Mouse (Mus musculus): Measurements from ENCODE around the gene Gm7030. TPM values are rescaled to one million over a fixed set of nuclear protein-coding genes. Genes with fewer than 3 reads are reported as not detected.
"Not testable (repeated sequence)": the region's sequence is repeated elsewhere in the genome, so short reads cannot be mapped to it uniquely, and the experiment has no call there.

The Gm7030 gene
- total RNA-seq (2021) = not detected in 2 replicates
- long read RNA-seq, experiment 1 = 0 reads
- long read RNA-seq, experiment 2 = 0 reads

DNA sequence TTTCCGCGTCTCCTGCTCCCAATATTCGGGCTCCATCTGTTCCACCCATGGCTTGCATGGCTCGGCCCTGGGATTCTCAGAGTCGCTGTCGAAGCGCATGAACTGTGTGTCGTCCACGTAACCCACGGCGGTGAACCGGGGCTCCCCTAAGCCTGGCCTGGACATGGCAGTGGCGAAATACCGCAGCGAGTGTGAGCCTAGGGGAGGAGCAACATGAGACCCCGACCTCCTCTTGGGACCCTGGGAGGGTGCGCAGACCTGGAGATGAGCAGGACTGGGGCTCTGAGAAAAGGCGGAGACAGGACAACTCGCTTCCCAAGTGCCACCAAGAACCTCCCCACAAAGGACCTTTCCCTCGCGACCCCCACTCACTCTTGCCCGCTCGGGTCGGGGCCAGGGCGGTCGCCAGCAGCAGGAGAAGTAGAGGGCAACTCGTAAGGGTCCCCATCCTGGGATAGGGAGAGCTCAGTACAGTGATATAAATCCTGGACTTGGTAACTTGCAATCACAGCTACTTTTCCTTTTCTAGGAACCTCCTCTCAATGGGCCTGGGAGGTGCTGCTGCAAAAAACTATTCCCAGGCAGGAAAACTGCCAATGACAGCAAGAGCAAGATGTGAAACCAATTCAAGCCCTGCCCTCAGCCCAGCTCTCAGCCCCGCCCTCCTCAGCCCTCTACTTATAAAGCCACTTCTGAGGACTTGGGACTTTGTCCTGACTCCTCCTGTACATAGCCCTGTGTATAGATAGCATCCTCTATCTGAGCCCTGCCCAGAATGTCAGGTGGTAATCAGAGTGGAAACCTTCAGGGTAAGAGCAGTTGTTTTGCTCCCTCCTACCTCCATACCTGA is at the start of gene Gm7030:
Gm7030 (minus strand) TSS at position 458 of the 850 bp plus-strand sequence.
- DNase-seq = not testable (repeated sequence)

DNA sequence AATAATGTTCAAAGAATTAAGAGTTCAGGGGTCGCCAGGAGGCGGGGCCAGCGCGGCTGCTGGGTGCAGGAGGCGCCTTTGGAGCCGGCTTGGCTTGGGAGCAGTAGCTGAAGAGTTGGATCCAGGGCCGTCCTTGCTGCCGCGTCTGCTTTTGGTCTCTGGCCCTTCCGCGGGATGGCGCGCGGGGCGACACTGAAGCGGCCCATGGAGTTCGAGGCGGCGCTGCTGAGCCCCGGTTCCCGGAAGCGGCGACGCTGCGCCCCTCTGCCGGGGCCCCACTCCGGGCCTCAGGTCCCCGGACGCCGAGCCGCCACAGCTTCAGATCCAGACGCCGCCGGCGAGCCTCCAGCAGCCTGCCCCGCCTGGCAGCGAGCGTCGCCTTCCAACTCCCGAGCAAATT is 49.7 kb upstream of the Gm7030 start:
- DNase-seq = peak; percentile 30

DNA sequence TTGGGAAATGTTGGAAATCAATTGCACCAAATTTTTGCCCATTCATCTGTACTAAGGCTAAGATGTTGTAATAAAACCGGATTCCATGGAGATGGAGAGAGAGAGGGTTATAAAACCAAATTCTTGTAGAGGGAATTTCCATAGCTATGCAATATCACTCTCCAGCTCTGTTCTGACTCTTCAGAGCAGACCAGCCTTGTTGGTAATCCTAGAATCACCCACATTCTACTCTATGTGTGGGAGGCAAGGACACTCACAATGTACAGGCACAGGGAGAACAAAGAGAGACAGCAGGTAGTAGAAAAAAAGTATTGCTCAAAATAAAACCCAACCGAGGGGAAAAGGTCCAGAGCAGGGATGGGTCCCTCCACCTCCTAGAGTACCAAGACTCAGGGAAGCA is 46.9 kb upstream of the Gm7030 start:
- not testable (repeated sequence) for DNase-seq

DNA sequence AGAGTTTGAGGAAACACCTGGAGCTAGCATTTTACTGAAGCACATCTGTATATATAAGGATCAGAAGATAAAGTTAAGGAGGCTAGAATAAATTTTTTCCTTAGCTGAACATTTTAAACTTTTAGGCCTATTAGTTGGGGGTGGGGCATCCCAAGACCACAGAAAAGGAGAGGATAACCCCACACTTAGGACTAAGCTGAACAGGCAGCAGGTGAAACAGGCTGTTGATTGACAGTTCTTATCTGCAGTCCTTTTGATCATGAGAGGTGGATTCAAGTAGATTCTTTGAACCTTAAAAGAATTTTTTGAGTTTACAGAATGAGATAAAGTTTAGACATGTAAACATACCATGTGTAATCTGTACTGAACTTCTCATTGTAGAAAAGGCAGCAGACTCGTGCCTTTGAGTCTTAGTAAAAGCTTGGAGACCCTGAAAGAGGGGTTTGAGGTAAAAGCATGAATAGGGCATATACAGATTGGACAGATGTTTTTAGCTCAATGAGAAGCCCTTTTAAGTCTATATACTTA is 41.1 kb upstream of the Gm7030 start:
- no peak for DNase-seq

DNA sequence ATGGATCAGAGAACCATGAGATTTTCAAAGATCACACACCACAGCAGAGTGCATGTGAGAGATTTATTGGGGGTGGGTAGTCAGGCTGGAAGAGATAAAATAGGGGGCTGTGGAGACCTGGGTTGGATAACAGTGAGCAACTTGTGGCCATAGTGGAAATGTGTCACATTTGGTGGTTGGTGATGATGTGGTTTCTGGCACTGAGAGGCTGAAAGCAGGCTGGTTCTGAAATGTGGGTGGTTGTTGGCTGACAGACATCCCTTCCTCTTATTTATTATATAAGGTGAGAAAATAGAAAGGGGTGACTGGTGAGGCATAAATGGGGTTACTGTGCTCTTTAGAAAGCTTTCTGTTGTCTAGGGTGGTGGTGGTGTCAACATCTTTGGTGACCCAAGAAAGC is 40.5 kb upstream of the Gm7030 start:
- no peak for DNase-seq

DNA sequence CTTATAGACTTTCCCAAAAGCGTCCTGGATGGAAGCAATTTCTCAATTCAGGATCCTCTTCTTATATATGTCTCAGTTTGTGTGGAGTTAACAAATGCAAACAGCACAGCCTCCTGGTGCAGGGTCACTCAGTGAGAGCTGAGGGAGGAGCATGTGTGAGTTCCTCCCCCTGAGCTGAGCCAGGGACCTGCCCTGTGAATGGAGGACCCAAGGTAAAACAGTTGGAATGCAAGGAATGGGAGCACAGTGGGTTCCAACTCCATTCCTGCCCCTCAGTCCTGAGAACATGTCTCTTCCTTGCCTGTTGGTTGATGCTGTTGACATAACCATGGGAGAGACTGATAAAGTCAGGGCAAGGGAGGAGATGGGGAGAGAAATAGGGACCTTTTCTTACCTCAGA is 39.9 kb upstream of the Gm7030 start:
- DNase-seq = not testable (repeated sequence)

DNA sequence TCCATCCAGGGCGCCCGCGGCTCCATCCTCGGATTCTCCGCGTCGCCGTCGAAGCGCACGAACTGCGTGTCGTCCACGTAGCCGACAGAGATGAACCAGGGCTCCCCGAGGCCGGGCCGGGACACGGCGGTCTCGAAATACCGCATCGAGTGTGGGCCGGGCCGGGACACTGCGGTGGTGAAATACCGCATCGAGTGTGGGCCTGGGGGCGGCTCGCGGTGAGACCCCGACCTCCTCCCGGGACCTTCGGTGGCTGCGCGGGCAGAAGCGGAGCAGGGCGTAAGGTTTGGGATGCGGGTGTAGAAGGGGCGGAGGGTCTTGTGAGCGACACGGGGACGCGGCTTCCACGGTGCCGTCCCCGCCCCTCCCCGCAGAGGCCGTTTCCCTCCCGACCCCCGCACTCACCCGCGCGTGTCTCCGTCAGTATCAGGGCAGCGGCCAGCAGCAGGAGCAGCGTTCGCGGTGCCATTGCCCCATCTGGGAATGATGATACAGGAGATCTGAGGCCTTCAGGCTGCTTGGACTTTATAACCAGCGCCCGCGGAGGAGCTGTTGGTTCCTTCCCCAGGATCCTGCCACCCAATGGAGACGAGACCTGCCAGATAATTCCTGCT is 38.9 kb upstream of the Gm7030 start, which contains the start of gene Gm8909:
Gm8909 (minus strand) TSS at position 499 of the 614 bp plus-strand sequence.
- peak; percentile 31 for DNase-seq

DNA sequence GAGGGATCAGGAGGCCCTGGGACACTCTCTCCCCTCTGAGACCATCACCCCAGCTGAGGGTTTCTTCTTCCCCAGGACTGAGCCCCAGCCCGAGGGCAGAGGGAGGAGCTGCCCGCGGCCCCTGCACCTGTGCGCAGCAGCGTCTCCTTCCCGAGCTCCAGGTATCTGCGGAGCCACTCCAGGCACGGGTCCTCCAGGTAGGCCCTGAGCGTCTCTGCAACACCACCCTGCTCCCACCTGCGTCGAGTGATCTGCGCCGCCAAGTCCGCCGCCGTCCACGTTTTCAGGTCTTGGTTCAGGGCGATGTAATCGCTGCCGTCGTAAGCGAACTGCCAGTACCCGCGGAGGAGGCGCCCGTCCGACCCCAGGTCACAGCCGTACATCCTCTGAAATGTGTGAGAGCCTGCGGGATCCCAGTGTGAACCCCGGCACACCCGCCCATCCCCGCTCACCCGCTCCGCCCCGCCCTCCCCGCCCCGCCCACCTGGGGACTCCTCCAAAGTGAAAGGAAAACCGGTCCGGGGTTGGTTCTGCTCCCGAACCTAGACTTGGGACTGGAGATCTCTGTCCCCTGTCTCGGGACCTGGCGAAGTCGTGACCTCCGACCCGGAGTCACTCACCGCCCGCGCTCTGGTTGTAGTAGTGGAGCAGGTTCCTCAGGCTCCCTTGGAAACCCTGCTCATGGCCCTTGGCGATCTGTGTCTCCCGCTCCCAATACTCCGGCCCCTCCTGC is 38.2 kb upstream of the Gm7030 start:
- peak; percentile 14 for DNase-seq

DNA sequence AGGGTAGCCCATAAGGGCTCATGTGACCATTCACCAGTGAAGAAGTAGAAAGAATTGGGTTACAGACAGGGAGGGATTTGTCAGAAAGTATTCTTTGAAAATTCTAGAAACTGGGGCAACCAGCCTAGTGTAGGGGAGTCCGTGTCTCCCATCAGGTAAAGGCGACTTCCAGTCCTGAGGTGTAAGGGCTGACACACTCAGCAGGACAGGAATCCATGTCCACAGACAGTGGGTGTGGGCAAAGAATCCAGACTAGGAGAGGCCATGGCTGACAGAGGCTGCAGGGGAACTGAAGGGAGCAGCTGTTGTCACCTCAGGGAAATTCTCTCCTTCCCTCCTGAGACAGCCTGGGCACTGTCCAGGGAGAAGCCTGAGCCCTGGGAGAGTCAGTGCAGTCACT is 37.7 kb upstream of the Gm7030 start:
- DNase-seq = not testable (repeated sequence)

DNA sequence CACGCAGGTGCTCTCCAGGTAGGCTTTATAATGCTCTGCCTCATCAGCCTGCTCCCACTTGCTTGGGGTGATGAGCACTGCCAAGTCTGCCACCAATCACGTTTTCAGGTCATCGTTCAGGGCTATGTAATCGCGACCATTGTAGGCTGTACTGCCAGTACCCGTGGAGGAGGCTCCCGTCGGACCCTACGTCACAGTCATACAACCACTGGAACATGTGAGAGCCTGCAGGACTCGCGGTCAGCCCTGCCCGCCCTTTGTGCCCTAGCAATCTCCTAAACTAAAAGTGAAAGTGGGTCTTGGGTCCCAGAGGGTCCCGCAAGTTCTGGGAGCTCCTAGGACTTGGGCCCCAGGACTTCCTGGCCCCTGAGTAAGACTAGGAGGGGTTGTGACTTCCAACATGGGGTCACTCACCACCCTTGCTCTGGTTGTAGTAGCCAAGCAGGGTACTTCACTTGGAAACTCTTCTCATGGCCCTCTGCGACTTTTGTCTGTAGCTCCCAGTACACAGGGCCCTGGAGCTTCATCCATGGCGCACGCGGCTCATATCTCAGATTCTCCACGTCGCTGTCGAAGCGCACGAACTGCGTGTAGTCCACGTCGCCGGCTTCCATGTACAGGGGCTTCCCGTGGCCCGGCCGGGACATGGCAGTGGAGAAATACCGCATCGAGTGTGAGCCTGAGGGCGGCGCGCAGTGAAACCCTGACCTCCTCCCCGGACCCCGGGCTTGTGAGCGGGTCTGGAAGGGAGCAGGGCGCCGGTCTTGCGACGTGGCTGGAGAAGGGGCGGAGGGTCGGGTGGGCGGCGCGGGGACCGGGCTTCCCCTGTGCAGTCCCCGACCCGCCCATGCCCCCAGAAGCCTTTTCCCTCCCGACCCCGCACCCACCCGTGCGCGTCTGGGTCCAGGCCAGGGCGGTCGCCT is 32.2 kb upstream of the Gm7030 start:
- DNase-seq = no peak

DNA sequence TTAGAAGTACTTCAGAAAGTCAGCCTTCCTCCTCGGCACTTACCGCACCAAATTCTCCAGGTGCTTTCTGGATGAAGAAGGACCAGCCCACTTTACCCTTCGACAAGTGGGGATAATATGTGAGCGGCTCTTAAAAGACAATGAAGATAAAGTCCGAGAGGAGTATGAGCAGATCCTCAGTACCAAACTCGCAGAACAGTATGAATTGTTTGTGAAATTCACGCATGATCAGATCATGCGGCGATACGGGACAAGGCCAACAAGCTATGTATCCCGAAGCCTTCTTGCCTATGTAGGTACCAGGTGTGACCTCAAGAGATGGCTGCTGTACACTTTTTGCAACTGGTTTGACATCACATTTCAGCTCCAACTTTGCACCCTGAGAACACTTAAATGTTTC is 29.0 kb upstream of the Gm7030 start:
- not testable (repeated sequence) for DNase-seq

DNA sequence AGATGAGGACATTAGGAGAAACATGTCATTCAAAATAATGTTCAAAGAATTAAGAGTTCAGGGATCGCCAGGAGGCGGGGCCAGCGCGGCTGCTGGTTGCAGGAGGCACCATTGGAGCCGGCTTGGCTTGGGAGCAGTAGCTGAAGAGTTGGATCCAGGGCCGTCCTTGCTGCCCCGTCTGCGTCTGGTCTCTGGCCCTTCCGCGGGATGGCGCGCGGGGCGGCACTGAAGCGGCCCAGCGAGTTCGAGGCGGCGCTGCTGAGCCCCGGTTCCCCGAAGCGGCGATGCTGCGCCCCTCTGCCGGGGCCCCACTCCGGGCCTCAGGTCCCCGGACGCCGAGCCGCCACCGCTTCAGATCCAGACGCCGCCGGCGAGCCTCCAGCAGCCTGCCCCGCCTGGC is 28.6 kb upstream of the Gm7030 start:
- peak; percentile 9 for DNase-seq

DNA sequence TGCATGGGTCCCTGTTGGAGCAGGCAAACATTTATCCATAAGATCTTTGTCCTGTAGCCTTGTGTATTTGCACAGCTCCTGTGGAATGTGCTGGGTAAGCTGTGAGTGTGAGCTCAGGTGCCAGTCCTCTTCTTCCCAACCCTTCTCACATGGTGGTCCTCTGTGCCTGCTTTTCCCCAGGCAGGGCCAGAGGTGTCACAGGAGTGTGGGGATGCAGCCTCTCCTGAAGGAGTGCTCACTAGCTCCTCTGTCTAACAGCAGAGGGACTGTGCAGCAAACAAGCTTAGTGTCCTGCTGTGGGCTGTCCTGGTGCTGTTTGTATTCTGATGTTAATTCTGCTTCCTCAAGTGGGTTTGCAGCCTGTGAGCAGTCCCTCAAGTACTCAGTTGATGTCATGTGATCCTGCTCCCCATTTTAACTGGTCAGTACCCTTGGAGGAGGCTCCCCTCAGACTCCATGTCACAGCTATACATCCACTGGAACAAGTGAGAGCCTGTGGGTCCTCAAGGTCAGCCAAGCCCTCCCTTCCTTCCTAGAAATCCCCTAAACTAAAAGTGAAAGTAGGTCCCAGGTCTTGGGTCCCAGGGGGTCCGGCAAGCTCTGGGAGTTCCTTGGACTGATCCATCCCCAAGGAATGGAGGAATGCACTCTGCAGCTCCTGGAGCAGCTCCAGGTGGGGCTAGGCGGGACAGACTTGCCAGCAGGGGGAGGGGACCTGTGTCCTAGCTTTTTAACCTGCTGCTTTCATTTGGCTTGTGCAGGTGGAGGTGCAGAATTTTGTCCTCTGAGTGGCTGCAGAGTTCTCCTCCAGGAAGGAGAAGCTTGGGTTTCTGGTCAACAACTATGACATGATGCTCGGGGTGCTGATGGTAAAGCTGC is 25.3 kb upstream of the Gm7030 start:
- DNase-seq = peak; percentile 6

DNA sequence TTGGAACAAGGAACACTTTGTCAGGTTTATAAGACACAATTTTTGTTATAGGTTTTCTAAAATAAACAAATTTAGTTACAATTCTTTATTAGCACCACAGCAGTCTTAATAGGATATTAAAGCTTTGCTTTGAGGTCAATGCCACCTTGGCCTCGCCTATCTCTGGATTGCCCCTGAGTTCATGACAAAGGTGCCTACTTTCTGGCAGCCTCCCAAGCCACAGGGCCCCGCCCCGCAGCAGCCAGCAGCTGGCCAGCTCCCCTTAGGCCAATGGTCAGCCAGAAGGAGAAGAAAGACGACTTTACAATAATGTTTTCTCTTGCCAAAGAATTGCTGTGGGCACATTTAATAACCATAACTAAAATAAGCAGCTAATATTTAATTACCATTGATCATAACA is 22.0 kb upstream of the Gm7030 start:
- DNase-seq = not testable (repeated sequence)

DNA sequence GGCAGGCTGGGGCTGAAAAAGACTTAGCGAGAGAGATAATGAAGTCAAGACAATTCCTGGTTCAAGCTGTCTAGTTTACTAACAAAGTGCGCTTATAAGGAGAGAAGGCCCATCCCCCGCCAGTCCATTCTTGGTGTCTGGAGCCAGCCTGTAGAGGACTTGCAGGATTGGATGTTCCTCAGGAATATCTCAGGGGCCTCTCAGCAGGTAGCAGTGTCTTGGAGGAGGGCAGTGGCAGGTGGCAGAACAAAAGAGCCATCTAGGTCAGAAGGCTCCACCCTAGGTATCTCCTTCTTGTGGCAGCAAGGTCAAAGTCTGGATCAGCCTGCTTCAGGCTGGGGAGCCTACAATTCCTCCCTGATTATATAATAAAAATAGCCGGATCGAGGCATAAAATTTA is 19.2 kb upstream of the Gm7030 start:
- not testable (repeated sequence) for DNase-seq

DNA sequence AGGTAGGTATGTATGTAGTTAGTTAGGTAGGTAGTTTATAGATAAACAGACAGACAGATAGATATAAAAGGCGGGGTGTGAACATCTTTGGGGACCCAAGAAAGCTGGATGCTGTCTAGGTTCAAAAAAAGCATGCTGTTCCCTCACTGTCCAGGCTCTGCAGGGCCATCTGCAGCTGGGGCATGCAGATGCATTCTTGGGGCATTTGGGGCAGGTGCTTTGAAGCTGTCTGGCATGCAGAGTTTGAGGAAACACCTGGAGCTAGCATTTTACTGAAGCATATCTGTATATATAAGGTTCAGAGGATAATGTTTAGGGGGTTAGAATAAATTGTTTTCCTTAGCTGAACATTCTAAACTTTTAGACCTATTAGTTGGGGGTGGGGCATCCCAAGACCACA is 17.7 kb upstream of the Gm7030 start:
- not testable (repeated sequence) for DNase-seq

DNA sequence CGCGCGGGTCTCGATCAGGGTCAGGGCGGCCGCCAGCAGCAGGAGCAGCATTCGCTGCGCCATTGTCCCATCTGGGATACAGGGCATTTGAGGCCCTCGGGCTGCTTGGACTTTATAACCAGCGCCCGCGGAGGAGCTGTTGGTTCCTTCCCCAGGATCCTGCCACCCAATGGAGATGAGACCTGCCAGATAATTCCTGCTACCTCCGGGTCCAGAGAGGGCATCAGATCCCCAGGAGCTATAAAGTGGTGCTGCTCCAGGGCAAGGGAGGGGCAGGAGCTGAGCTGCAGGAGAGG is 16.6 kb upstream of the Gm7030 start:
- not testable (repeated sequence) for DNase-seq

DNA sequence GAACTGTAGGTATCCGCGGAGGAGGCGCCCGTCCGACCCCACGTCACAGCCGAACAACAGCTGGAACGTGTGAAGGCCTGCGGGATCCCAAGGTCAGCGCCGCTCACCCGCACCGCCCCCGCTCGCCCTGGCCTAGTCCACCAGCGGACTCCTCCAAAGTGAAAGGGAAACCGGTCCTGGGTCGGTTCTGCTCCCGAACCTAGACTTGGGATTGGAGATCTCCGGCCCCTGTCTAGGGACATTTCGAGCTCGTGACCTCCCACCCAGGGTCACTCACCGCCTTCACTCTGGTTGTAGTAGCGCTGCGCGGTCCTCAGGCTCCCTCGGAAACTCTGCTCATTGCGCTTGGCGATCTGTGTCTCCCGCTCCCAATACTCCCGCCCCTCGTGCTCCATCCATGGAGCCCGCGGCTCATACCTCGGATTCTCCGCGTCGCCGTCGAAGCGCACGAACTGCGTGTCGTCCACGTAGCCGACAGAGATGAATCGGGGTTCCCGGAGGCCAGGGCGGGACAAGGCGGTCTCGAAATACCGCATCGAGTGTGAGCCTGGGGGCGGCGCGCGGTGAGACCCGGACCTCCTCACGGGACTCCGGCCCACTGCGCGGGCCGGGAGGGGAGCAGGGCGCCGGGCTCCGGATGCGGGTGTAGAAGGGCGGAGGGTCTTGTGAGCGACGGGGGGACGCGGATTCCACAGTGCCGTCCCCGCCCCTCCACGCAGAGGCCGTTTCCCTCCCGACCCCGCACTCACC is 16.1 kb upstream of the Gm7030 start:
- peak; percentile 38 for DNase-seq

DNA sequence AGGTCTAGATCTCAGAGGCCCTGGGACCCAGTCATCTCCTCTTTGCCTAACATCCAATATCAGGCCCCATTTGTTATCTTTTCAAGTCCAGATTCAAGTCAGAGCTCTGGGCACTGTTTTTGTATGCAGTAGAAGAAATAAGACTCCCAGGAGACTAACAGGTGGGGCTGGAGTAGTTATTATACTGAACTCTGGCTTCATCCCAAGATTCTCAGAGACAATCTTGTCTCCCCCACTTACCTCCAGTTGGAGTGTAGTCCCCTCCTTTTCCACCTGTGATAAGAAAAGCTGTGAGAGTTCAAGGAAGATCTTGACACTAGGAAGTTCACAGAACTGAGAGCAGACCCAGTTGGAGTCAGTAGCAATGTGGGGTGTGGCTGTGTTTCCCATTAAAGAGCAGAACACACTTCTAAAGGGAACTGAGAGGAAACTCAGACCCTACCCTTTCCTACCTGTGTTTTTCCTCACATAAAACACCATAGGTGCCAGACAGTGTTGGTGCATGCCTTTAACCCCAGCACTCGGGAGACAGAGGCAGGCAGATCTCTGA is 7.1 kb upstream of the Gm7030 start:
- DNase-seq = not testable (repeated sequence)
